Mouse (Mus musculus): ENCODE data around the gene Stim1.
"Not testable (repeated sequence)": the region's sequence is repeated elsewhere in the genome, so short reads cannot be mapped to it uniquely, and the experiment has no call there.

Gene Stim1

GRCm38 (mm10) chr7:102249531-102249895, 18.1 kb upstream of the Stim1 start:
- DNase-seq (ENCODE audit: low spot score in 2 of 2), result peak in 1 of 2 experiments; percentile 66

DNA sequence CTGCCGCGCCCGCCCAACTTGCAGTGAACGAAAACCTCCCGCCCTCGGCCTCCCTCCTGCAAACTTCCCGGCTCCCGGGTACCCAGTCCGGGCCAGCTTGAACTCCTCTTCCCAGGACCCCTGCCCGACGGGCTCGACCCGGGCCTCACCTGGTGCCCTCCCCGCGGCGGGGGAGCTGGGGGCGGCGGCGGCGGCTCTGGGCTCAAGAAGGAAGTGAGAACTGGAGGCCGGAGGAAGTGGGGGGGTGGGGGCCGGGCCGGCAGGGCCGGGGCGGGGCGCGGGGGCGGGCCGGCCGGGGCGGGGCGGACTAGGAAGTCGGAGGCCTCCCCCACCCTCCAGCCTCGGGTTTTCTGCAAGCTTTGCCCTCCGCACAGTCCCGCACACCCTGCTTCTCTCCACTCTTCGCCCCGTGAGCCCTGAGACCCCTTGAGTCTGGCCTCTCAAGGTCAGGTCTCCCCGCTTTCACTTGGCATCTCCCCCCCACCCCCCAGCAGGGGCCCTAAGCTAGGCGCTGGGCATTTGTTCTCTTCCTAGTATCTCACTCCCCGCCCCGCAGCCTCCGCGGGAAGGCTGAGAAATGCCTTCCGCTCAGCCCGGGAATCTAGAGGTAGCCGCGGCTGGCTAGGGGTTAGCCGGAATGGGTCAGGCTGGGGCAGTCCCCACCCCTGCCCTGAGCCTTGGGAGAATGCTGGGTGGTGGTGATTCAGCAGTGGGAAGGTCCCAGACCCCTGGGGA, 17.5 kb upstream of the Stim1 start:
- peak; percentile 78 to 92 for DNase-seq (ENCODE audit: low spot score in 2 of 2)

- DNase-seq (ENCODE audit: low spot score in 2 of 2), result peak; percentile 90 to 96
Observed at GRCm38 (mm10) chr7:102250631-102251214, 16.9 kb upstream of the Stim1 start.

GRCm38 (mm10) chr7:102253631-102254030, 14.0 kb upstream of the Stim1 start:
- no peak for DNase-seq (ENCODE audit: low spot score in 2 of 2)

- DNase-seq (ENCODE audit: low spot score in 2 of 2), result no peak
Observed at GRCm38 (mm10) chr7:102255954-102256353, 11.7 kb upstream of the Stim1 start, which contains the start of gene Rhog. Rhog (minus strand) TSS chr7:102256054.

DNA sequence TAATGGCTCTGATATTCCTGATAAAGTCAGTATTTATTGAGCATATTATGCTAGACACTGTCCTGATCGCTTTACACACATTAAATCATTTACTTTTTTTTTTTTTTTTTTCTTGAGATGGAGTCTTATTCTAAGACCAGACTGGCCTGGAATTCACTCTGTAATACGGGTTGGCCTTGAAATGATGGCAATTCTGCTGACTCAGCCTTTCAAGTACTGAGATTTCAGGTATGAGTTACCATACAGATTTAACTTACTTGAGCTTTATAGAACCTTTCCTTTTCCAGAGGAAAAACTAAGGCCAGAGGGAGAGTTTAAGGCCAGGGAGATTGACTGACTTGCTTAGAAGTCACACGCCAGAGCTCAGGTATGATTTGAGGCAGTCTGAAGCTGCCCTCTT, 11.0 kb upstream of the Stim1 start:
- no peak for DNase-seq (ENCODE audit: low spot score in 2 of 2)

DNA sequence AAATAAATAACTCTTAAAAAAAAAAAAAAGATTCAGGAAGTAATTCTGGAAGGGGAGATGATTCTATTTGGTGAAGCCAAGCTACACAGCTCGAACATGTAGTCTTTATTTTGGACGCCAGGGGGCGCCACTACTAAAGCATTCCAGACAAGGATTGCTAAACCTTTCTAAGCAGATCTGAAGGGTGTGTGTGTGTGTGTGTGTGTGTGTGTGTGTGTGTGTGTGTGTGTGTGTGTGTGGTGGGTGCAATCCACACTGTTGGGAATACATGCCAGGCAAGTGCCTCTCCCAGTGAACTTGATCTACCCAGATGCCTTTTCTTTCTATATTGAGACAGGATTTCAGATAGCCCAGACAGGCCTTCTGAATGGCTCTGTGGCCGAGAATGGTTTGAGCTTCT, 9.4 kb upstream of the Stim1 start:
- peak; percentile 84 to 93 for DNase-seq (ENCODE audit: low spot score in 2 of 2)

- no peak for DNase-seq (ENCODE audit: low spot score in 2 of 2)
Observed at GRCm38 (mm10) chr7:102258753-102259152, 8.9 kb upstream of the Stim1 start.

GRCm38 (mm10) chr7:102259716-102260479, 7.7 kb upstream of the Stim1 start:
- no peak for DNase-seq (ENCODE audit: low spot score in 2 of 2)

DNA sequence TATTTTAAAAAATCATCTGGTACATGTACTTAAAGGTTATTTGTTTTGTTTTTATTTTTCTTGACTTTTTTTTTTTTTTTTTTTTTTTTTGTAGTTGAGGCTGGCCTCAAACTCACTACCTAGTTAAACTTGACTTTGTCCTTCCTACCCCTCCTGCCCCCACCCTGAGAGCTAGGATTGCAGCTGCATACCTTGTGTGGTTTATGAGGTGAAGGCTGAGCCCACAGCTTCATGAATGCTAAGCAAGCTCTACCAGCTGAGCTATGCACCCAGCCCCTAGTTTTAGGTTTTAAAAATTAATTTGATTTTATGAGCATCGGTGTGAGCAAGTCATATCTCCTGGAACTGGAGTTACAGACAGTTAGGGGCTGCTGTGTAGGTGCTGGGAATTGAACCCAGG, 7.1 kb upstream of the Stim1 start:
- DNase-seq (ENCODE audit: low spot score in 2 of 2), result no peak

DNA sequence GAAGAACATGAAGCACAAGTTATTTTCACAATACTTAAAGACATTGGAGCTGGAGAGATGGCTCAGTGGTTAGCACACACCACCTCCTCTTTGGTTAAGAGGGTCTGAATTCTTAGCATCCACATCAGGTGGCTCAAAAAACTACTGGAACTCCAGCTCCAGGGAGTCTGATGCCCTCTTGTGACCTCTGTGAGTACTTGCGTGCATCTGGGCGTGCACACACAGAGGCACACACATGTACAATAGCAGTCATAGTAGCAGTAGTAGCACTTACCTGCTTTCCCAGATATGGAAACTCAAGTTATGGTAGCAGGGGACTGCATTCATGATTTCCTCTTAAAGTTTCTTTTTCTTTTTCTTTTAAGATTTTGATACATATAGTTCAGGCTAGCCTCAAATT, 4.6 kb upstream of the Stim1 start:
- DNase-seq (ENCODE audit: low spot score in 2 of 2), result no peak

DNA sequence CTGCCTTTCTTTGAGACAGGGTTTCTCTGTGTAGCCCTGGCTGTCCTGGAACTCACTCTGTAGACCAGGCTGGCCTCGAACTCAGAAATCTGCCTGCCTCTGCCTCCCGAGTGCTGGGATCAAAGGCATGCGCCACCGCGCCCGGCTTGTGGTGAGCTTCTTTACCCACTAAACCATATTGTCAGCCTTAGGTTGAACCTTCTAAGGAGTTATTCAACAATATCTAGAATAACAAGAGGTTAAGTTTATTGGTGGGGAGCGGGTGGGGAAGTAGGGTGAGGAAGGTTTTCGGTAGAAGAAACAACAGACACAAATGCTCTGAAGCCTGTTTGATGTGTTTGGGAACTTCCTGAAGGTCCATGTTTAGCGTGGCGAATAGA, 1.6 kb upstream of the Stim1 start:
- not testable (repeated sequence) for DNase-seq (ENCODE audit: low spot score in 2 of 2)

GRCm38 (mm10) chr7:102266401-102267042, 1.1 kb upstream of the Stim1 start:
- peak; percentile 71 to 82 for DNase-seq (ENCODE audit: low spot score in 2 of 2)

- DNase-seq (ENCODE audit: low spot score in 2 of 2), result peak; percentile 96 to 99
Observed at GRCm38 (mm10) chr7:102267113-102267579, 460 bp upstream of the Stim1 start.

DNA sequence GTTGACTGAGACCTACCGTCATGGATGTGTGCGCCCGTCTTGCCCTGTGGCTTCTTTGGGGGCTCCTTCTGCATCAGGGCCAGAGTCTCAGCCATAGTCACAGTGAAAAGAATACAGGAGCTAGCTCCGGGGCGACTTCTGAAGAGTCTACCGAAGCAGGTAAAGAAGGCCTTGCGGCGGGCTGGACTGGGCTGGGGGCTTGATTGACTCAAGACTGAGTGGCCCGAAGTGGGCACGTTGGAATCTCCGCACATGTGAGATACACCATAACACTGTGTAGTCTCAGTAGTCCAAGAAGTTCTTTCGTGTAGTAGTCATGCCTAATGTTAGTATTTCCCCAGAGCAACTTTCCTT, 766 bp downstream of the Stim1 start:
- DNase-seq (ENCODE audit: low spot score in 2 of 2), result no peak

DNA sequence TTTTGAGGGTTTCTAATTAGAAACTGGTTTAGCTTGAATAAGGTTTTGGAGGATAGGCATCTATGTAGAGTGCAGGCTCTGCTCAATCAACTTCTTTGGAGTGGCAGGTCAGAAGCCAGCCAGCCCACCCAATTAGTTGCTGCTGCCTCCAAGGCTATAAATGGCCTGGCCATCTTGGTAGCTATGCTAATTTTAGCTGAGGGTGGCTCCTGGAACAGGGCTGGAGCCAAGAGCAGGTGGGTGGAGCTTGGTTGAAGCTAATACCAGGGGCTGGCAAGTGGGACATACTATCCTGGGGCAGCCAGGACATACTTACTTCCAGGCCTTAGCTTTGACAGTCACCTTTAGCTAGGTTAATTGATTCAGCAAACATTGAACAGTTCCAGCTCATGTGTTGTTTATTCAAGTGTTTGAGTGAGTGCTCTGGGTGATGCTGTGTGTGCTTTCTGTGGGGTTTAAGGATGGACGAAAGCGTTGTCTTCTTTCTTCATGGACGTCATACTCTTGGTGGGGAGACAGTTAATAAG, 4.9 kb downstream of the Stim1 start:
- DNase-seq (ENCODE audit: low spot score in 2 of 2), result no peak

DNA sequence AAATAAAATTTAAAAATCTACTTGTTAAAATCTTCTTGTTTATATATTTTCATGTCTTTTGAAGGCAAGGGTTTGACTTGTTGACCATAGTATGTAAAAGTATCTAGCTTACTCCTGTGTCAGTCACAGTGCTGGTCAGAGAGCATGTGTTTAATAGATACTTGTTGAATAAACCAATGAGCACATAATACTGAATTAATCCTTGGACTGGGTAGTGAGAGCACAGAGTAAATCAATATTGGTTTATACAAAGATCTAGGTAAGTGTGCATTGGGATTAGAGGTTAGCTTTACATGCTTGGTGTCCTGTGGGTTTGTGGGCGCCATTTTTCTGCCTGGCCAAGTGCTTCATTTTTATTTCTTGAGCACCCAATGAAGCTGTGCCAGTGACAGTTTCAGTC, 13.8 kb downstream of the Stim1 start:
- DNase-seq (ENCODE audit: low spot score in 2 of 2), result no peak

- DNase-seq (ENCODE audit: low spot score in 2 of 2), result no peak
Observed at GRCm38 (mm10) chr7:102282261-102282660, 14.7 kb downstream of the Stim1 start.

- no peak for DNase-seq (ENCODE audit: low spot score in 2 of 2)
Observed at GRCm38 (mm10) chr7:102289466-102289865, 21.9 kb downstream of the Stim1 start.

DNA sequence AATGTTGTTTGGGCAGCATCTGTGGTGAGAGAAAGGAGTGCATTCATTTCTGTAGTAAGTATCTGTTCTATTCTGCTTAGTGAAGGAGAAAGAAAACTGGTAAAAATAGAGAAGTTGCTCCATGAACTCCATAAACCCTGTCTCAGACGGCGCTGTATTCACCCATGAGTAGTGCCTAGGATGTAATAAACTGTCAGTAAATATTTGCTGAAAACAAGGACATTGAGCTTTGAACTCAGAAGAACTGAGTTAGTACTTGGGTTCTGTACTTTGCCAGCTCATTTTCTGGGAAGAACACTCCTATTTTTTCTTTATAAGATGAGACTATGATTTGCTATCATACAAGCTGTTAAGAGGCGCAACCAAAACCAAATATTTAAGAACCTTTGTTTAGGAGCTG, 24.6 kb downstream of the Stim1 start:
- no peak for DNase-seq (ENCODE audit: low spot score in 2 of 2)

DNA sequence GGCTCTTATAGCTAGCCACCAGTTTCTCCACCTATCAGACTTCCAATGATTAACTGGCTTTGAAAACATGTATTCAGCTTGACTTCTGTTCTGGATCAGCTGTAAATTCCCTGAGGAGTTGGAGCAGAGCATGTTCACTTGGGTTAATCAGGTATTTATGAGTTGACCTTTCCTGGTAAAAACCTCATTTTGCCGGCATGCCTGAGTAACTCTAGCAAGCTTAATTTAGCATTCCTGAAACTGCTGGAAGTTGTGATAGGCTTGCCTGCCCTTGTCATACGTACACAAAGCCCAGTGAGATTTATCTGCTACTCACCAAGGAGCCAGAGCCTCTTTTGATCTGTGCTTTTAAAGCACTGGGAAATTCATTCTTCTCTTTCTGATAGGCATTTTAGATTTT, 25.6 kb downstream of the Stim1 start:
- DNase-seq (ENCODE audit: low spot score in 2 of 2), result no peak

GRCm38 (mm10) chr7:102300761-102301160, 33.2 kb downstream of the Stim1 start:
- DNase-seq (ENCODE audit: low spot score in 2 of 2), result no peak

All from spleen, postnatal 4 days (tissue).